Mouse (Mus musculus) retina, postnatal 7 days (tissue): ENCODE data around the gene Exo5.
A peak's percentile ranks its signal among the peaks of the same experiment; 100 is the strongest.

ENCODE experiments used
- DNase-seq: peaks from one replicate; pipeline ENCODE4 v3.0.0-alpha.2; 2012; ENCODE audit warnings: low read depth, low spot score

Exo5 gene

DNA sequence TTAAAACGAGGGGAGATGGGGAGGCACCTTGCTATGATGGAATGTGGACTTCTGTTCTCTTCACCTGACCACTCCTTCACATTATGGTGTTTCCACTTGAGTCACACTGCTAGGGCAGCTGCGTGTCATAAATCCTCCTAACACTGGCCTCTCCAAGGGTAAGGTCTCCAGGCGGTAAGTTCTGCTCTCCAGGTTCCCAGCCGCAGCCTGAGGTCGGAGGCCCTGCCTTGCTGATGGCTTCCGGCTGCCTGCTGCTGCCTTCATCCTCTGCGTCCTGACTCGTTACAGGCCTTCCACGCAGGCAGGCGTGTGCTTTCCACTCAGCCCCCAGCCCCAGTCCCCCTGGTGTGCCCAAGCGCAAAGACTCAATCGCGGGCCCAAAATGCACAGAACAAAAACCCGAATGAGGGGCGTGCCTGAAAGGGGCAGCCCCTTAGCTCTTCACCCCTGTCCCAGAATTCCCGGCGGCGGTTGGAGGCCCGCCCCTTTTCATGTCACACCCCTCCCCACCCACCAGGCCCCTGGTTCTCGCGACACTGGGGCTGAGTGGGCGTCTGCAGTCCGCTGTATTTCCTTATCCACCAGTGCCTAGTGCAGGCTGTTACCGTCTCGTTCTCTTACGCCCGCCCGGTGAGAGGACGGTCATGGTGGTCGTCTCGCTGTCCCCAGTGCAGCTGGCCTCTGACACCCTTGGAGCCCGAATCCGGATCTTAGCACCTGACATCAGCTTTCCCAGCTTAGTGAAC is at the start of gene Exo5:
Exo5 (minus strand) TSS at position 464 of the 746 bp plus-strand sequence.
- DNase-seq, result peak; percentile 79

GRCm38 (mm10) chr4:120971842-120972241 is 47.0 kb upstream of the Exo5 start:
- DNase-seq, result no peak

GRCm38 (mm10) chr4:120969382-120970146 is 44.7 kb upstream of the Exo5 start:
- DNase-seq, result no peak

GRCm38 (mm10) chr4:120968486-120968885 is 43.7 kb upstream of the Exo5 start:
- DNase-seq, result no peak

GRCm38 (mm10) chr4:120955586-120955985 is 30.8 kb upstream of the Exo5 start:
- DNase-seq, result no peak

DNA sequence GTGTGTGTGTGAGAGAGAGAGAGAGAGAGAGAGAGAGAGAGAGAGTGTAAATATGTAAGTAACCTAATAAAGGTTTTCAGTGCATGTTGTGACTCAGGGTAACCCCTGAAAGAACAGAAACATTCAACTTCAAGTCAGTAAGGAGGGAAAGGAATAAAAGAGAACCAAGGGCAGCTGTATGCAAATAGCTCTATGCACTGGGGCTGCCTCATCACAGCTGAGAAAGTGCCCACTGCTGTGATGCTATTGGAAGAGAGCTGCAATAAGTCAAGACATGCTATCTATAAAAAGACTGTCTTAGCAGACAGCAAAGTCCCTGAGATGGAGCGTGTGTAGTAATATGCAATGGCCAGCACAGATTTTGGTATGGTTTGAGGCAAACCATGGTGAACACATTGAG is 28.9 kb upstream of the Exo5 start:
- DNase-seq, result no peak

DNA sequence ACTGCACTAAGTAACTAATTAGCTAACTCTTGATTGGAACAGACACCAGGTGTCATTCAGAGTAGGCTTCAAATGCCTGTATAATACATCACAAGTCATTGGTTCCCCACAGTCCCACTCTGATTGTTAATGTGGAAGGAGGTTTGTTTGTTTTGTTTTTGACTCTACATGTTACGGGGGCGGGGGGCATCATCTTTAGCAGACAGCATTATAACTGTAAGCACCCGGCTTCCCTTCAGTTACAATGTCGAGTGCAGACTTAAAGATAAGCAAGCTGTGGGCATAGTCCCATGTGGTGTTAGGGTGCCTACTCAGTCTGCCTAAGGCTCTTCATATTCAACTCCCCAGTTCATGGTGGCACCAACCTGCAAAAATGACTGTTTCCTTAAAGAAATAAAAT is 28.2 kb upstream of the Exo5 start:
- DNase-seq, result no peak

GRCm38 (mm10) chr4:120952163-120952562 is 27.3 kb upstream of the Exo5 start:
- DNase-seq, result no peak

DNA sequence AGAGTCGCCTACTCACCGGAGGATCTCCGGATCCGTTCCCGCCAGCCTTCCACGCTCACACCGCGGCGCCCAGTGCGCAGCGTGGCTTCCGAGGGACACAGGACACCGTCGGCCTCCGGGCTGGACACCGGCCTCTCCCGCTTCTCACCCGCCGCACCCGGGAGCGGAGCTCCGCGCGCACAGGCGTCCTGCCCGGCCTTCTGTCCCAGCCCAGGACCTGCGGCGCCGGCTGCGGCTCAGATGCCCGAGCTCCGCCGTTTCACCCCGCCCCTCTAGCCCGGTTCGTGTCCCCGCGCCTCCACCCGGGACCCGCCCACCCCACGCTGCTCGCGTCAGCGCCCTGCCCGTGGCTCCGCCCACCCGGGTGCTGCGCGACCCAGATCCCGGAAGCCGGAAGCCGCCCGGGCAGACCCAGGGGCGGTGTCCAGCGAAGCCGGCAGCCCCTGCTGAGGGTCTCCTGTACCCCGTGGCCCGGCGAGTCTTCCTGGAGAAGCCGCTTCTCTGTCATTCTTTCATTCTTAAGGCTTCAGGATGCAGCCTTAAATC is 26.7 kb upstream of the Exo5 start, which contains the start of gene Zfp69:
Zfp69 (minus strand) TSS at position 272 of the 546 bp plus-strand sequence.
- peak; percentile 80 for DNase-seq

GRCm38 (mm10) chr4:120950763-120951427 is 26.1 kb upstream of the Exo5 start:
- no peak for DNase-seq

- DNase-seq, result no peak
Measured at GRCm38 (mm10) chr4:120948938-120949337, 24.1 kb upstream of the Exo5 start.

GRCm38 (mm10) chr4:120935006-120935405 is 10.2 kb upstream of the Exo5 start:
- DNase-seq, result no peak

DNA sequence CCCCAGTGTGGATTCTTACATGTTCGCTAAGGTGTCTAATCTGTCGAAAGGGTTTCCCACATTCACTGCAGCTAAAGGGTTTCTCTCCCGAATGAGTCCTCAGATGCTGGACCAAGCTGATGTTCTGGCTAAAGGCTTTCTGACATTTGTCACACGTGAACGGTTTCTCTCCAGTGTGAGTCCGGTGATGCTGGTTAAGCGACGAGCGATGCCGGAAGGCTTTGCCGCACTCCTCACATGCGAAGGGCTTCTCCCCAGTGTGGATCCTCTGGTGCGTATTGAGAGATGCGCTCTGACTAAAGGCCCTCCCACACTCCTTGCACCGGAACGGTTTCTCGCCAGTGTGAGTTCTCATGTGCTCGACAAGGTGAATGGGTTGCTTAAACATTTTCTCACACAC is 5.9 kb upstream of the Exo5 start:
- no peak for DNase-seq

- no peak for DNase-seq
Measured at GRCm38 (mm10) chr4:120928686-120929085, 3.9 kb upstream of the Exo5 start.

- no peak for DNase-seq
Measured at GRCm38 (mm10) chr4:120925386-120925785, 569 bp upstream of the Exo5 start.

DNA sequence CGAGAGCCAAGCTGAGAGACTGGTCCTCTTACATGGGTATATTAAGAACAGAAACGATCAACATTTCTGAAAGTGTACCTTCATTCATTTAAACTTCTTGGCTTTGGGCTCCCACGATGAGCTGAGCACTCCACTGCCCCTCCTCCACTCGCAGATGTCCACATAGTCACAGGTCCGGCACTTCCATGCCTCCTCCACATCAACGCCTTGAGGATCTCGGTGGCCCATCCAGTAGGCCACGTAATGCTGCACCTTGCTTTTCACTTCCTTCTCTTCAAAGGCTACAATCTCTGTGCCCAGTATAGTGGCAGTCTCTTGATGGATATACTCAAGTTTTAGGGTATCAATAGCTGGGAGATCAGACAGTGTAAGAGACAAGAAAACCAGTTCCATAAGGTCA is 3.4 kb downstream of the Exo5 start:
- no peak for DNase-seq

- DNase-seq, result no peak
Measured at GRCm38 (mm10) chr4:120914501-120914900, 10.3 kb downstream of the Exo5 start.

- no peak for DNase-seq
Measured at GRCm38 (mm10) chr4:120913861-120914260, 11.0 kb downstream of the Exo5 start.

GRCm38 (mm10) chr4:120913443-120913842 is 11.4 kb downstream of the Exo5 start:
- no peak for DNase-seq

DNA sequence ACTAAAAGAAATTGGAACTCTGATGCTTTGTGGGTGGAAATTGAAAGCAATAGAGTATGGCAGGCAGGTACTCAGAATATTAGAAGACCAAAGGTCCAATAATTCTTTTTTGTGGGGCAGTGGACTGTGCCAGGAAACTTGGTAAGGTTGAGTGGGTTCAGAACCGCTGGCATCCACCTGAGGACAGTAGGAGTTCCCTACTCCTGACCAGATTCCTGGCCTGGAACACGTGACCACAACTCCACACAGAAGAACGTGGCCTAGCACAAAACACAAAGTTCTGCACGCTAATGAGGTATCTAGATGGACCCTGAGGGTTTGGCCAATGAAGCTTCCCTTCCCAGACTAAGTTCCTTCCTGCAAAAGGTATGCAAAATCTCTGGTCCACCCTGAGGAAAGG is 12.0 kb downstream of the Exo5 start:
- no peak for DNase-seq

DNA sequence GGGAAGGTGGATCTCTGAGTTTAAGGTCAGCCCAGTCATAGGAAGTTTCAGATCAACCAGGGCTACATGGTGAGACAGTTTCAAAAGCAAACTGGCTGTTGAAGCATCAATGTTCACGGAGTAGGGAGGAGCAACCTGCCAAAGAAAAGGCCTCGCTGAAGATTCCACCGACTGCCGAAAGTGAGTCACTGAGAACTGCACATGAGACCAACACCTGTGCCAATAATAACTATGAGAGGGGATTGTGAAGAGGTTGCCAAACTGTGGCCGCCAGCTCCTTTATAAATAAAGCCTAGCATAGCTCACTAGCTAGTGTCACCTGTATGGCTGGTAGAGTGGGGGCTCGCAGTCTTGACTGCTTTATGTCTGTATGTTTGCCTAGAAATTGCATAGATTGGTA is 13.7 kb downstream of the Exo5 start:
- DNase-seq, result no peak

DNA sequence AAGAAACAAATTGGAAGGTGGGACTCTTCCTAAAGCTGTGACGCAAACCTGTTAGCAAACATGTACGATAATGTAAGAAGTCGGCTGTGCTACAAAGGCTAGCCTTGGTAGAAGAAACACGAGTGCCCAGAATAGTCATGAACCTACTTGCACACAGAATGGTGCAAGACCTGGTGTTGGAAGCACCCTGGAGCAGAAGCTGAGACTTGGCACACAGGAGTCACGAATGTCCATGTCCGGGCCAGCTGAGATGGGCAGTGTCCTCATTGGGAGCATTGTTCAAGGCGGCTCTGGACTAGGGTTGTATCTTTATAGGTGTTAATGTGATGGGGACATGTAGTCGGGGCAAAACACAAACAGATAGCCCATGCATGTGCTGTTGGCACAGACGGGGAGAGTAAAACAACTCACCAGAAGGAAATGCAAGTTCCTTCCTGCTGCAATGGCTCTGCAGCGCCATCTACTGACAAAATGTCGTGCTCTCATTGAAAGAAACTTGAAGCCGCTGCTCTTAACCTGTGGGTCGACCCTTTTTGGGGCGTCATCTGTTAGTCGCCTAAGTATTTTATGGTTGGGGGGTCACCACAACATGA is 15.2 kb downstream of the Exo5 start:
- DNase-seq, result peak; percentile 78
